Mouse (Mus musculus): Measurements from ENCODE around the gene Cybrd1. TPM values are rescaled to one million over a fixed set of nuclear protein-coding genes. Genes with fewer than 3 reads are reported as not detected.

Cybrd1 gene
- polyA plus RNA-seq, 1 experiment = 1.9 TPM

GRCm38 (mm10) chr2:71145853-71146252 is 28.1 kb downstream of the Cybrd1 start:
- H3K36me3 ChIP-seq (ENCODE audit: control insufficient read depth, insufficient read depth, low read length) = no peaks in the 10 kb centered on the region
- TF ChIP-seq CTCF (IDR thresholded peaks at IDR 0.05; ENCODE audit: control insufficient read depth, insufficient read depth, insufficient replicate concordance, low read depth, low read length) (no peak), POLR2A (IDR thresholded peaks at IDR 0.05; ENCODE audit: control insufficient read depth, low read depth, low read length) (no peak)
- H3K27ac ChIP-seq (ENCODE audit: control insufficient read depth, insufficient read depth, low read depth, low read length) = no peak overlapping the region
- H3K27me3 ChIP-seq (ENCODE audit: control insufficient read depth, insufficient read depth, low read length) = no peaks in the 10 kb centered on the region
- H3K4me1 ChIP-seq (ENCODE audit: control insufficient read depth, insufficient read depth, low read length) = no peaks in the 10 kb centered on the region
- no peak overlapping the region for H3K4me3 ChIP-seq (ENCODE audit: control insufficient read depth, low read depth, low read length)

GRCm38 (mm10) chr2:71146266-71146665 is 28.5 kb downstream of the Cybrd1 start:
- no peaks in the 10 kb centered on the region for H3K36me3 ChIP-seq (ENCODE audit: control insufficient read depth, insufficient read depth, low read length)
- no peaks in the 10 kb centered on the region for H3K4me1 ChIP-seq (ENCODE audit: control insufficient read depth, insufficient read depth, low read length)
- TF ChIP-seq POLR2A (IDR thresholded peaks at IDR 0.05; ENCODE audit: control insufficient read depth, low read depth, low read length) = no peak
- TF ChIP-seq CTCF (IDR thresholded peaks at IDR 0.05; ENCODE audit: control insufficient read depth, insufficient read depth, insufficient replicate concordance, low read depth, low read length) = no peak
- H3K27ac ChIP-seq (ENCODE audit: control insufficient read depth, insufficient read depth, low read depth, low read length) = no peak overlapping the region
- no peaks in the 10 kb centered on the region for H3K27me3 ChIP-seq (ENCODE audit: control insufficient read depth, insufficient read depth, low read length)
- H3K4me3 ChIP-seq (ENCODE audit: control insufficient read depth, low read depth, low read length) = no peak overlapping the region

- Histone ChIP-seq H3K36me3 (ENCODE audit: control insufficient read depth, insufficient read depth, low read length) (no peaks in the 10 kb centered on the region), H3K27me3 (ENCODE audit: control insufficient read depth, insufficient read depth, low read length) (no peaks in the 10 kb centered on the region), H3K4me1 (ENCODE audit: control insufficient read depth, insufficient read depth, low read length) (no peaks in the 10 kb centered on the region), H3K4me3 (ENCODE audit: control insufficient read depth, low read depth, low read length) (no peak overlapping the region), H3K27ac (ENCODE audit: control insufficient read depth, insufficient read depth, low read depth, low read length) (no peak overlapping the region; the same call in 1 of the 2 replicates)
- TF ChIP-seq CTCF (IDR thresholded peaks at IDR 0.05; ENCODE audit: control insufficient read depth, insufficient read depth, insufficient replicate concordance, low read depth, low read length) (no peak), POLR2A (IDR thresholded peaks at IDR 0.05; ENCODE audit: control insufficient read depth, low read depth, low read length) (no peak)
These were observed 30.1 kb downstream of the Cybrd1 start for GRCm38 (mm10) chr2:71147816-71148215.

- H3K4me1 ChIP-seq (ENCODE audit: control insufficient read depth, insufficient read depth, low read length) = peaks cover 3% of the 10 kb centered on the region
- TF ChIP-seq POLR2A (IDR thresholded peaks at IDR 0.05; ENCODE audit: control insufficient read depth, low read depth, low read length) (no peak), CTCF (IDR thresholded peaks at IDR 0.05; ENCODE audit: control insufficient read depth, insufficient read depth, insufficient replicate concordance, low read depth, low read length) (no peak)
- no peaks in the 10 kb centered on the region for H3K27me3 ChIP-seq (ENCODE audit: control insufficient read depth, insufficient read depth, low read length)
- no peak overlapping the region for H3K27ac ChIP-seq (ENCODE audit: control insufficient read depth, insufficient read depth, low read depth, low read length)
- no peak overlapping the region for H3K4me3 ChIP-seq (ENCODE audit: control insufficient read depth, low read depth, low read length)
- H3K36me3 ChIP-seq (ENCODE audit: control insufficient read depth, insufficient read depth, low read length) = no peaks in the 10 kb centered on the region
These were observed 34.4 kb downstream of the Cybrd1 start for GRCm38 (mm10) chr2:71152170-71152569.

- no peaks in the 10 kb centered on the region for H3K27me3 ChIP-seq (ENCODE audit: control insufficient read depth, insufficient read depth, low read length)
- no peaks in the 10 kb centered on the region for H3K36me3 ChIP-seq (ENCODE audit: control insufficient read depth, insufficient read depth, low read length)
- TF ChIP-seq CTCF (IDR thresholded peaks at IDR 0.05; ENCODE audit: control insufficient read depth, insufficient read depth, insufficient replicate concordance, low read depth, low read length) (peak; percentile 95), POLR2A (IDR thresholded peaks at IDR 0.05; ENCODE audit: control insufficient read depth, low read depth, low read length) (no peak)
- no peak overlapping the region for H3K4me3 ChIP-seq (ENCODE audit: control insufficient read depth, low read depth, low read length)
- peaks cover 3% of the 10 kb centered on the region for H3K4me1 ChIP-seq (ENCODE audit: control insufficient read depth, insufficient read depth, low read length)
- H3K27ac ChIP-seq (ENCODE audit: control insufficient read depth, insufficient read depth, low read depth, low read length) = no peak overlapping the region
These were observed 37.8 kb downstream of the Cybrd1 start for GRCm38 (mm10) chr2:71155486-71155885.

GRCm38 (mm10) chr2:71156446-71156845 is 38.7 kb downstream of the Cybrd1 start:
- no peak for TF ChIP-seq CTCF (IDR thresholded peaks at IDR 0.05; ENCODE audit: control insufficient read depth, insufficient read depth, insufficient replicate concordance, low read depth, low read length)
- no peak for TF ChIP-seq POLR2A (IDR thresholded peaks at IDR 0.05; ENCODE audit: control insufficient read depth, low read depth, low read length)
- Histone ChIP-seq H3K27me3 (ENCODE audit: control insufficient read depth, insufficient read depth, low read length) (no peaks in the 10 kb centered on the region), H3K4me1 (ENCODE audit: control insufficient read depth, insufficient read depth, low read length) (peaks cover 3% of the 10 kb centered on the region), H3K27ac (ENCODE audit: control insufficient read depth, insufficient read depth, low read depth, low read length) (no peak overlapping the region), H3K4me3 (ENCODE audit: control insufficient read depth, low read depth, low read length) (no peak overlapping the region), H3K36me3 (ENCODE audit: control insufficient read depth, insufficient read depth, low read length) (no peaks in the 10 kb centered on the region)

GRCm38 (mm10) chr2:71157881-71158280 is 40.2 kb downstream of the Cybrd1 start:
- H3K4me1 ChIP-seq (ENCODE audit: control insufficient read depth, insufficient read depth, low read length) = peaks cover 3% of the 10 kb centered on the region
- no peak overlapping the region for H3K4me3 ChIP-seq (ENCODE audit: control insufficient read depth, low read depth, low read length)
- no peaks in the 10 kb centered on the region for H3K27me3 ChIP-seq (ENCODE audit: control insufficient read depth, insufficient read depth, low read length)
- H3K27ac ChIP-seq (ENCODE audit: control insufficient read depth, insufficient read depth, low read depth, low read length) = peak overlapping the region; percentile 99
- no peak for TF ChIP-seq POLR2A (IDR thresholded peaks at IDR 0.05; ENCODE audit: control insufficient read depth, low read depth, low read length)
- TF ChIP-seq CTCF (IDR thresholded peaks at IDR 0.05; ENCODE audit: control insufficient read depth, insufficient read depth, insufficient replicate concordance, low read depth, low read length) = no peak
- no peaks in the 10 kb centered on the region for H3K36me3 ChIP-seq (ENCODE audit: control insufficient read depth, insufficient read depth, low read length)

All from testis, adult 2 months (tissue).